18 mouse cellular contexts compared by ENCODE assay signal in genomic region chr9:59588252-59588651, GRCm38 (mm10). TPM values are rescaled to one million over a fixed set of nuclear protein-coding genes. Genes with fewer than 3 reads are reported as not detected.
DNase-seq lines count a peak whose midpoint lies in the region; ATAC-seq lines count a peak whose summit lies in the region.
"Had no signal": no experiment of that assay in that cellular context is flagged by ENCODE, and none has a peak within 500 bp of the region (broad histone marks: within the 10 kb centered on the region; RNA-seq: fewer than 3 reads in every experiment).

No protein-coding gene starts in this region.

- peaks cover 36% of the 10 kb centered on the region for H3K4me1 ChIP-seq in hindbrain, embryonic 15.5 days (replicated peaks)
- peaks cover 25% of the 10 kb centered on the region for H3K4me1 ChIP-seq in midbrain, embryonic 14.5 days (ENCODE audit: control insufficient read depth, insufficient read depth, low read length)

- H3K27me3 ChIP-seq in hindbrain, embryonic 15.5 days = no peaks in the 10 kb centered on the region
- no peaks in the 10 kb centered on the region for H3K27me3 ChIP-seq in midbrain, embryonic 14.5 days (ENCODE audit: control insufficient read depth, insufficient read depth, low read length)

- H3K4me3 ChIP-seq in hindbrain, embryonic 15.5 days = peak overlapping the region; percentile 26; the same call in 1 of the 2 replicates
- no peak overlapping the region for H3K4me3 ChIP-seq in midbrain, embryonic 14.5 days (replicated peaks; ENCODE audit: low read depth, low read length)
- H3K4me3 ChIP-seq: heart, embryonic 10.5 days; limb, embryonic 12.5 days had no signal

- peak overlapping the region; percentile 53 for H3K4me2 ChIP-seq in hindbrain, embryonic 15.5 days
- H3K4me2 ChIP-seq in midbrain, embryonic 14.5 days (ENCODE audit: low read length) = peak overlapping the region; percentile 57
- H3K4me2 ChIP-seq: limb, embryonic 12.5 days had no signal

- no peak overlapping the region for H3K9ac ChIP-seq in hindbrain, embryonic 15.5 days
- H3K9ac ChIP-seq in midbrain, embryonic 14.5 days (replicated peaks; ENCODE audit: low read length) = no peak overlapping the region
- H3K9ac ChIP-seq: limb, embryonic 12.5 days; liver, postnatal 0 days had no signal

- peak; percentile 28; the same call in 1 of the 2 replicates for ATAC-seq in hindbrain, embryonic 15.5 days (ENCODE audit: low FRiP score, low read depth)
- ATAC-seq in midbrain, embryonic 14.5 days (ENCODE audit: low FRiP score, low TSS enrichment) = peak; percentile 59; the same call in 1 of the 2 replicates
- ATAC-seq: liver, postnatal 0 days had no signal

- no peaks in the 10 kb centered on the region for H3K36me3 ChIP-seq in hindbrain, embryonic 15.5 days
- H3K36me3 ChIP-seq in midbrain, embryonic 14.5 days (ENCODE audit: control insufficient read depth, insufficient read depth, low read length) = no peaks in the 10 kb centered on the region
- H3K36me3 ChIP-seq: heart, embryonic 10.5 days; limb, embryonic 12.5 days had no signal

- peak overlapping the region; percentile 81 for H3K27ac ChIP-seq in hindbrain, embryonic 15.5 days (replicated peaks)
- H3K27ac ChIP-seq in midbrain, embryonic 14.5 days (replicated peaks; ENCODE audit: low read depth, low read length) = peak overlapping the region; percentile 86
- H3K27ac ChIP-seq: heart, embryonic 10.5 days; limb, embryonic 12.5 days had no signal

- WGBS in hindbrain, embryonic 15.5 days = 25% methylated on average over 5 of the region's 5 CpGs
- WGBS in midbrain, embryonic 14.5 days = 31% methylated on average over 5 of the region's 5 CpGs

- peak; percentile 47 to 55 for DNase-seq in frontal cortex, postnatal 10 days (ENCODE audit: low spot score in 2 of 2)
- DNase-seq in frontal cortex, postnatal 25 days (ENCODE audit: low spot score in 2 of 2) = no peak
- DNase-seq in brain, adult 2 months (ENCODE audit: low read depth, low spot score) = peak; percentile 84
- peak; percentile 73 for DNase-seq in midbrain, embryonic 14.5 days
- no peak for DNase-seq in kidney, postnatal 25 days
- no peak for DNase-seq in adrenal gland, adult 18-20 months (ENCODE audit: low spot score in 2 of 2)
- DNase-seq in kidney, adult 11 months = no peak
- DNase-seq: adrenal gland, postnatal 10 days; cerebellum, adult 11 months; heart, postnatal 36 days; liver, postnatal 0 days; lung, postnatal 4 days; thymus, postnatal 14 days had no signal

- no peaks in the 10 kb centered on the region for H3K9me3 ChIP-seq in hindbrain, embryonic 15.5 days
- H3K9me3 ChIP-seq in midbrain, embryonic 14.5 days (ENCODE audit: control insufficient read depth, low read length) = no peaks in the 10 kb centered on the region
- H3K9me3 ChIP-seq: heart, embryonic 10.5 days; limb, embryonic 12.5 days had no signal

RNA-seq across cellular contexts. Expression of gene Celf6, which starts 10.5 kb away (rescaled TPM):
- polyA plus RNA-seq in hindbrain, embryonic 15.5 days (2015; fragmentation: Nextera tagmentation; extraction: Ambion mirVana) = 45.4 and 48.4 TPM in 2 replicates
- polyA plus RNA-seq in midbrain, embryonic 14.5 days (2014; fragmentation: Nextera tagmentation; extraction: Ambion mirVana) = 35.4 and 45.8 TPM in 2 replicates
- total RNA-seq in adrenal gland, adult 18-20 months (2021) = 1 to 10 TPM; 5.0 to 5.7 TPM
- total RNA-seq: common myeloid progenitor, adult 5-6 weeks; heart, postnatal 36 days had no signal
- polyA plus RNA-seq: heart, embryonic 10.5 days; liver, postnatal 0 days had no signal

RNA-seq across cellular contexts. Expression of gene Parp6, which starts 28.8 kb away (rescaled TPM):
- polyA plus RNA-seq in hindbrain, embryonic 15.5 days (2015; fragmentation: Nextera tagmentation; extraction: Ambion mirVana) = 185 and 210 TPM in 2 replicates
- 205 and 226 TPM in 2 replicates for polyA plus RNA-seq in midbrain, embryonic 14.5 days (2014; fragmentation: Nextera tagmentation; extraction: Ambion mirVana)
- 10 to 100 TPM; 27.7 to 35.8 TPM for total RNA-seq in adrenal gland, adult 18-20 months (2021)

RNA-seq across cellular contexts. Expression of gene Tmem202, which starts 48.6 kb away (rescaled TPM):
- polyA plus RNA-seq in hindbrain, embryonic 15.5 days (2015; fragmentation: Nextera tagmentation; extraction: Ambion mirVana) = 0.88 and 1.5 TPM in 2 replicates
- polyA plus RNA-seq in midbrain, embryonic 14.5 days (2014; fragmentation: Nextera tagmentation; extraction: Ambion mirVana) = 0.46 and 0.74 TPM in 2 replicates
- total RNA-seq in adrenal gland, adult 18-20 months (2021) = 1 to 10 TPM; 2.9 to 3.1 TPM
- total RNA-seq: common myeloid progenitor, adult 5-6 weeks had no signal
- polyA plus RNA-seq: kidney, embryonic 16.5 days had no signal

RNA-seq across cellular contexts. Expression of gene Hexa, which starts 48.9 kb away (rescaled TPM):
- 61.2 and 64.2 TPM in 2 replicates for polyA plus RNA-seq in hindbrain, embryonic 15.5 days (2015; fragmentation: Nextera tagmentation; extraction: Ambion mirVana)
- polyA plus RNA-seq in midbrain, embryonic 14.5 days (2014; fragmentation: Nextera tagmentation; extraction: Ambion mirVana) = 47.1 and 57.5 TPM in 2 replicates
- total RNA-seq in adrenal gland, adult 18-20 months (2021) = 100 to 1,000 TPM; 110 to 154 TPM

Comparison
In these comparisons a context has a peak if more than half of its experiments do, and no peak if none do; other contexts are left out.
1. DNase-seq: peak in frontal cortex, postnatal 10 days (2 of 2), brain, adult 2 months (single experiment) and midbrain, embryonic 14.5 days (single experiment); none in frontal cortex, postnatal 25 days (0 of 2), kidney, postnatal 25 days (0 of 2), adrenal gland, adult 18-20 months (0 of 2) and kidney, adult 11 months (single experiment).